Mouse (Mus musculus): ENCODE measurements around the gene Macrod2. TPM values are rescaled to one million over a fixed set of nuclear protein-coding genes. Genes with fewer than 3 reads are reported as not detected.

Macrod2 gene
- 1.3 and 2.1 TPM in 2 replicates for polyA plus RNA-seq (2012; rRNA removed)
- 7.5 and 7.7 TPM in 2 replicates for polyA plus RNA-seq (2014; fragmentation: Nextera tagmentation; extraction: Ambion mirVana)

DNA sequence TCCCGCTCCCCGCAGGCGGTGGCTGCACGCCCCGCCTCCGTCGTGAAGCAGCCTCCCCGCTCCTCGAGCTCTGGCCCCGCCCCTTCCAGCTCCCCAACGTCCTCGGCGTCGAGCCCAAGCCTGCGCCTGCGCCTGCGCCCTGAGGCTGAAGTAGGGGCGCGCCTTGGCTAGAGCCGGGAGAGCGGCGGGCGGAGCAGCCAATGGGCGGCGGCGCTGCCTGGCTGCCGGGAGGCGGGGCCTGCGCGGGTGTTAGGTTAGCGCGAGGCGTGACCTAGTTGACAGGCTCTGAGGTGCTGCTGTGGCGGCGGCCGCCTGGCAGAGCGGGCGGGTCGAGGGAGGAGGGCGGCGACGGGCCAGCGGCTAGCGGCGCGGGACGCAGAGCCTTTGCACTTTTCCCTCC, at the start of gene Macrod2:
Gene Macrod2 (plus strand): TSS at position 131 of the 400 bp plus-strand sequence.
- H3K36me3 ChIP-seq (replicated peaks; ENCODE audit: control insufficient read depth, insufficient read depth, low read depth): no peaks in the 10 kb centered on the region
- ATAC-seq (ENCODE audit: insufficient read depth) (peak; percentile 99), DNase-seq (ENCODE audit: low read depth in 3 of 3, low spot score in 3 of 3) (peak; percentile 92 to 95 (median 92))
- H3K27ac ChIP-seq: no peak within 1 kb of the TSS
- H3K4me3 ChIP-seq (ENCODE audit: insufficient read depth in 1 of 2, low read depth in 2 of 2, low read length in 2 of 2): peak within 1 kb of the TSS; percentile 60 to 72
- H3K4me2 ChIP-seq (ENCODE audit: low read depth): peak within 1 kb of the TSS; percentile 89
- TF ChIP-seq EP300 (IDR thresholded peaks at IDR 0.05; ENCODE audit: low read depth) (no peak), CTCF (IDR thresholded peaks at IDR 0.05; ENCODE audit: low read depth) (no peak)
- peak within 1 kb of the TSS; percentile 60 for H3K9ac ChIP-seq (replicated peaks)
- WGBS (ENCODE audit: insufficient replicate concordance): under 1% methylated on average over 42 of the region's 47 CpGs
- peaks cover 14% of the 10 kb centered on the region for H3K27me3 ChIP-seq (ENCODE audit: control insufficient read depth, insufficient read depth, low read length)
- no peaks in the 10 kb centered on the region for H3K9me3 ChIP-seq (ENCODE audit: control insufficient read depth, low read length)
- peaks cover 0 to 3% of the 10 kb centered on the region in 2 experiments; a peak in 1 of 4 replicates for H3K4me1 ChIP-seq (replicated peaks; ENCODE audit: control insufficient read depth in 2 of 2, insufficient read depth in 2 of 2, low read length in 1 of 2)

GRCm38 (mm10) chr2:140359905-140360304, 35.2 kb upstream of the Macrod2 start:
- H3K27me3 ChIP-seq (ENCODE audit: control insufficient read depth, insufficient read depth, low read length): no peaks in the 10 kb centered on the region
- H3K4me2 ChIP-seq (ENCODE audit: low read depth): no peak overlapping the region
- H3K9me3 ChIP-seq (ENCODE audit: control insufficient read depth, low read length): no peaks in the 10 kb centered on the region
- H3K27ac ChIP-seq: no peak overlapping the region
- DNase-seq (ENCODE audit: low read depth in 3 of 3, low spot score in 3 of 3): no peak
- no peak overlapping the region for H3K9ac ChIP-seq (replicated peaks)
- H3K4me1 ChIP-seq (replicated peaks; ENCODE audit: control insufficient read depth in 2 of 2, insufficient read depth in 2 of 2, low read length in 1 of 2): no peaks in the 10 kb centered on the region
- no peak overlapping the region for H3K4me3 ChIP-seq (ENCODE audit: insufficient read depth in 1 of 2, low read depth in 2 of 2, low read length in 2 of 2)
- ATAC-seq (ENCODE audit: insufficient read depth): peak; percentile 18; the same call in 1 of the 2 replicates
- no peaks in the 10 kb centered on the region for H3K36me3 ChIP-seq (replicated peaks; ENCODE audit: control insufficient read depth, insufficient read depth, low read depth)
- 26% methylated on average over 2 of the region's 2 CpGs for WGBS (ENCODE audit: insufficient replicate concordance)
- TF ChIP-seq EP300 (IDR thresholded peaks at IDR 0.05; ENCODE audit: low read depth) (no peak), CTCF (IDR thresholded peaks at IDR 0.05; ENCODE audit: low read depth) (no peak)

DNA sequence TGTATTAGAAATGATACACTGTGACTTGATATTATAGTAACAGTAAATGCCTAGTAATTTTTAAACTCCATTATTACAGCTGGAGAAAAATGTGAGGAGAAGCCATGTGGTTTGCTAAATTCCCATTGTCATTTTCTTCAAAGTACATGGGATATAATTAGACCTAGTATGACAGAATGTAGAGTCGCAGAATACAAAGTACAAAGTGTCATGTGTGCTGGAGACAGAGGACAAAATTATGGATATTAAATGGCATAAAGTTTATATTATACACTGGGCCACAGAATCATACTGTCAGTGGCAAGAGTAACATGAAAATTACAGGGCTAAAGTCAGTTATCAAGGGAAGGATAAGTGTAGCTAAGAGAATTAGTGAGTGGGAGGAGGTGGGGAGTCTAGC, 30.3 kb upstream of the Macrod2 start:
- Histone ChIP-seq H3K4me2 (ENCODE audit: low read depth) (no peak overlapping the region), H3K9me3 (ENCODE audit: control insufficient read depth, low read length) (no peaks in the 10 kb centered on the region), H3K4me3 (ENCODE audit: insufficient read depth in 1 of 2, low read depth in 2 of 2, low read length in 2 of 2) (no peak overlapping the region), H3K4me1 (replicated peaks; ENCODE audit: control insufficient read depth in 2 of 2, insufficient read depth in 2 of 2, low read length in 1 of 2) (no peaks in the 10 kb centered on the region), H3K9ac (replicated peaks) (no peak overlapping the region), H3K27ac (no peak overlapping the region), H3K36me3 (replicated peaks; ENCODE audit: control insufficient read depth, insufficient read depth, low read depth) (no peaks in the 10 kb centered on the region), H3K27me3 (ENCODE audit: control insufficient read depth, insufficient read depth, low read length) (no peaks in the 10 kb centered on the region)
- TF ChIP-seq CTCF (IDR thresholded peaks at IDR 0.05; ENCODE audit: low read depth): no peak
- TF ChIP-seq EP300 (IDR thresholded peaks at IDR 0.05; ENCODE audit: low read depth): no peak
- 54% methylated on average over 1 of the region's 1 CpGs for WGBS (ENCODE audit: insufficient replicate concordance)
- ATAC-seq (ENCODE audit: insufficient read depth) (no peak), DNase-seq (ENCODE audit: low read depth in 3 of 3, low spot score in 3 of 3) (no peak)

- H3K4me3 ChIP-seq (ENCODE audit: insufficient read depth in 1 of 2, low read depth in 2 of 2, low read length in 2 of 2): no peak within 1 kb of the TSS
- no peaks in the 10 kb centered on the region for H3K9me3 ChIP-seq (ENCODE audit: control insufficient read depth, low read length)
- no peak for DNase-seq (ENCODE audit: low read depth in 3 of 3, low spot score in 3 of 3)
- H3K4me2 ChIP-seq (ENCODE audit: low read depth): no peak within 1 kb of the TSS
- WGBS (ENCODE audit: insufficient replicate concordance): 29% methylated on average over 4 of the region's 4 CpGs
- no peaks in the 10 kb centered on the region for H3K36me3 ChIP-seq (replicated peaks; ENCODE audit: control insufficient read depth, insufficient read depth, low read depth)
- TF ChIP-seq CTCF (IDR thresholded peaks at IDR 0.05; ENCODE audit: low read depth) (no peak), EP300 (IDR thresholded peaks at IDR 0.05; ENCODE audit: low read depth) (no peak)
- no peak for ATAC-seq (ENCODE audit: insufficient read depth)
- H3K4me1 ChIP-seq (replicated peaks; ENCODE audit: control insufficient read depth in 2 of 2, insufficient read depth in 2 of 2, low read length in 1 of 2): no peaks in the 10 kb centered on the region
- no peaks in the 10 kb centered on the region for H3K27me3 ChIP-seq (ENCODE audit: control insufficient read depth, insufficient read depth, low read length)
- no peak within 1 kb of the TSS for H3K27ac ChIP-seq
- H3K9ac ChIP-seq (replicated peaks): no peak within 1 kb of the TSS
Measured at GRCm38 (mm10) chr2:140389525-140389924, 5.6 kb upstream of the Macrod2 start, which contains the start of gene Sel1l2. Gene Sel1l2 (minus strand): TSS chr2:140389706.

DNA sequence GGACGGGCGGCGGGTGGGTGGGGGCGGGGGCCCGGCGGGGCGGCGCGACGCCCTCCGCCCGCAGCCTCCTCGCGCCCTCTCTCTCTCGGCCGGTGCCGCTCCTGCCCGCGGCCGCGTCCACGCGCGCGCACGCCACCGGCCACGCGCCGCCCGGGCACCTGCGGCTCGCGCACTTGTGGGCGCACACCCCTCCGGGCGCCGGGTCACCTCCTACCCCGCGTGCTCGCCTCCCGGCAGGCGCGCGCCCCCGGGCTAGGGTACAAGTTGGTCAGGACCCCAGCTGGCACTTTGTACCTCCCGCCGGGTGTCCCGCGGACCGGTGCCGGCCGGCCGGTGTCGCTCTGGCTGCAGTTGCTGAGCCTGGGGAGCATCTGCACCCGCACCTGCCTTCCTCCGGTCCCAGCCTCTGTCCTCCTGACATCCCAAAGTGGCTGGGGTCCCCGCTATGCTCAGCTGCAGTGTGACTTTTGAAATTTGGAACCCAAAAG, 679 bp downstream of the Macrod2 start:
- DNase-seq (ENCODE audit: low read depth in 3 of 3, low spot score in 3 of 3) (peak in 1 of 3 experiments; percentile 6), ATAC-seq (ENCODE audit: insufficient read depth) (peak; percentile 60)
- peak overlapping the region; percentile 60 to 72 for H3K4me3 ChIP-seq (ENCODE audit: insufficient read depth in 1 of 2, low read depth in 2 of 2, low read length in 2 of 2)
- no peak overlapping the region for H3K27ac ChIP-seq
- TF ChIP-seq CTCF (IDR thresholded peaks at IDR 0.05; ENCODE audit: low read depth) (no peak), EP300 (IDR thresholded peaks at IDR 0.05; ENCODE audit: low read depth) (no peak)
- WGBS (ENCODE audit: insufficient replicate concordance): under 1% methylated on average over 56 of the region's 58 CpGs
- H3K36me3 ChIP-seq (replicated peaks; ENCODE audit: control insufficient read depth, insufficient read depth, low read depth): no peaks in the 10 kb centered on the region
- H3K9me3 ChIP-seq (ENCODE audit: control insufficient read depth, low read length): no peaks in the 10 kb centered on the region
- H3K4me1 ChIP-seq (replicated peaks; ENCODE audit: control insufficient read depth in 2 of 2, insufficient read depth in 2 of 2, low read length in 1 of 2): peaks cover 0 to 3% of the 10 kb centered on the region in 2 experiments; a peak in 1 of 4 replicates
- peak overlapping the region; percentile 60 for H3K9ac ChIP-seq (replicated peaks)
- peak overlapping the region; percentile 89 for H3K4me2 ChIP-seq (ENCODE audit: low read depth)
- H3K27me3 ChIP-seq (ENCODE audit: control insufficient read depth, insufficient read depth, low read length): peaks cover 14% of the 10 kb centered on the region
